Mouse (Mus musculus) neural tube, embryonic 11.5 days (tissue): ENCODE measurements at regions not wholly inside any gene's neighbourhood (a gene's known extent, or its start where the extent isn't known, plus 50 kb on each side); places are given as distances from the start of the nearest gene placed in this dataset.

Experiments
- ATAC-seq: fragments of 200-750 bp; cut with Nextera tagmentation; 2 replicates; pipeline ENCODE4 v1.8.0; 2017; ENCODE audit warnings: moderate number of reproducible peaks, mild to moderate bottlenecking, moderate TSS enrichment, moderate library complexity; ENCODE audit not compliant: insufficient read depth, low FRiP score, low TSS enrichment
- DNase-seq: peaks from one replicate; pipeline ENCODE4 v3.0.0-alpha.2; 2015; ENCODE audit warnings: low spot score
- H3K27ac ChIP-seq: fragments of 300-500 bp; sonication (generic); 2 replicates; pipeline ENCODE4 v1.5.1; 2014; ENCODE audit warnings: low read depth, mild to moderate bottlenecking, low read length
- H3K27me3 ChIP-seq: fragments of 300-500 bp; sonication (generic); 2 replicates; pipeline ENCODE4 v1.6.1; 2014; ENCODE audit warnings: mild to moderate bottlenecking, low read length, mixed read lengths; ENCODE audit not compliant: control insufficient read depth, insufficient read depth
- H3K36me3 ChIP-seq: fragments of 300-500 bp; sonication (generic); 2 replicates; pipeline ENCODE4 v1.6.1; 2014; ENCODE audit warnings: mild to moderate bottlenecking, low read length, moderate library complexity, mixed read lengths; ENCODE audit not compliant: control insufficient read depth, insufficient read depth
- H3K4me1 ChIP-seq: fragments of 300-500 bp; sonication (generic); 2 replicates; pipeline ENCODE4 v1.6.1; 2014; ENCODE audit warnings: low read length, mixed read lengths; ENCODE audit not compliant: control insufficient read depth, insufficient read depth
- H3K4me2 ChIP-seq: fragments of 300-500 bp; sonication (generic); 2 replicates; pipeline ENCODE4 v1.6.1; 2014; ENCODE audit warnings: low read depth, mild to moderate bottlenecking, moderate library complexity
- H3K4me3 ChIP-seq: fragments of 300-500 bp; sonication (generic); 2 replicates; pipeline ENCODE4 v1.5.1; 2014; ENCODE audit warnings: low read depth, low read length
- H3K9ac ChIP-seq: fragments of 300-500 bp; sonication (generic); 2 replicates; pipeline ENCODE4 v1.6.1; 2014; ENCODE audit warnings: mild to moderate bottlenecking, low read length
- H3K9me3 ChIP-seq: fragments of 300-500 bp; sonication (generic); 2 replicates; pipeline ENCODE4 v1.6.1; 2016; ENCODE audit warnings: low read length; ENCODE audit not compliant: control insufficient read depth
- WGBS: fragments of 180-500 bp; shearing (Covaris S2); extraction: QIAGEN DNeasy Blood & Tissue Kit; methylation state at CpG from one replicate; pipeline ENCODE4 v1.1.7; 2014; 5-methylcytosine and 5-hydroxymethylcytosine counted together

DNA sequence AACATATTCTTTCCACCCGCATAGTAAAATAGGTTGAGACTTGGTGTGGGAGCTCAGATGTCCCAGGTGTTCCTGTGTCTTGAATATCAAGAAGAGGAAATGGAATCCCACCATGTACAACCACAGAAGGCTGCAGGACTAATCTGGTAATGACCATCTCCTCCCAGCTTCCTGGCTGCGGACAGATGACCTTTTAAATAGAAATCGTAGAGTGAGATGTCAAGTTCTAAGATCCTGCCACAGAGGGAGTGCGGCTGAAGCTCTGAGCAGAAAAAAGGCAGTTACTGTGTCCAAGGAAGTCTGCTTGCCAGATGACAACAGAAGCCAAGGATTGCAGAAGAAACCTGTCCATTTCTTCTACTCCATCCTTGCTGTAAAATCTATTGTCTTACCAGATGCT lies 629.0 kb upstream of the Tmem132c start:
- H3K36me3 ChIP-seq: no peaks in the 10 kb centered on the region
- no peak overlapping the region for H3K27ac ChIP-seq
- H3K9ac ChIP-seq: no peak overlapping the region
- H3K9me3 ChIP-seq: no peaks in the 10 kb centered on the region
- 90% methylated on average over 4 of the region's 4 CpGs for WGBS
- H3K4me2 ChIP-seq: no peak overlapping the region
- no peak for ATAC-seq
- H3K27me3 ChIP-seq: no peaks in the 10 kb centered on the region
- DNase-seq: no peak
- no peak overlapping the region for H3K4me3 ChIP-seq
- H3K4me1 ChIP-seq: no peaks in the 10 kb centered on the region

DNA sequence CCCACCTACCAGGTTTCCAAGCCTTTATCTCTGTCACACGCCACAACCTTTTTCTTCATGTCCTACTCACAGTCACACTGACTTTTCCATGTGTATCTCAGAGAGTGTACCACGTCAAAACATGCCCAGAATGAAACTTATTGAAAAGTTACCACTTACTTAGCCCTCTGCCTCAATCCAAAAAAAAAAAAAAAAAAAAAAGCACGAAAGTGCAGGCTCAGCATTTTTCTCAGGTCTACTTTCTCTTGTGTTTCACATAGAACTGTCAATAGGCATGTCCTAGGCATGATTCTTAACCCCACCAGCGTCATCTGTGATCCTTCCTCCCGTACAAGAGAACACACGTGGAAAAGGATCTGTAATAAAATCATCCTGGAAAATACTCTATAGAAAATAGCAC lies 619.1 kb upstream of the Tmem132c start:
- WGBS: 88% methylated on average over 6 of the region's 6 CpGs
- ATAC-seq (no peak), DNase-seq (no peak)
- H3K9ac ChIP-seq: no peak overlapping the region
- no peaks in the 10 kb centered on the region for H3K27me3 ChIP-seq
- H3K36me3 ChIP-seq: no peaks in the 10 kb centered on the region
- H3K4me2 ChIP-seq: no peak overlapping the region
- H3K27ac ChIP-seq: no peak overlapping the region
- H3K9me3 ChIP-seq: no peaks in the 10 kb centered on the region
- H3K4me1 ChIP-seq: no peaks in the 10 kb centered on the region
- no peak overlapping the region for H3K4me3 ChIP-seq

DNA sequence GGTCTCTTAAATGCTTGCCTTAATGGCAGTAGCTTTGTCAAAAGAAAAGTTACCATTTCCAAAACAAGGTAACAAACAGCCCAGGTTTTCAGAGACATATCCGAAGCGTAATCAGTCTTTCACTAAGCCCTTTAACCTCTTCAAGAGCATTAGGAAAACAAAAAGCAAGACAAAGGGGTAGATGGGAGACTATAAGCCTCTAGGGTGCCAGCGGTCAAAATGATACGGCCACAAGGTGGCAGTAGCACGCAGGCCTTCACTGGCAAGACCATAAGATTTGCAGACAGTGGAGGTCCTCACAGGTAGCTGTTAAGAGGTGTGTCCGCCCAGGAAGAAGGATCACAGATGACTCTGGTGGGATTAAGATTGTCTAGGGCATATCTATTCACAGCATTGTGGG lies 618.4 kb upstream of the Tmem132c start:
- peak; percentile 61 for DNase-seq
- 12% methylated on average over 6 of the region's 6 CpGs for WGBS
- H3K27me3 ChIP-seq: no peaks in the 10 kb centered on the region
- ATAC-seq: no peak
- no peaks in the 10 kb centered on the region for H3K36me3 ChIP-seq
- no peak overlapping the region for H3K4me3 ChIP-seq
- H3K4me2 ChIP-seq: no peak overlapping the region
- H3K9me3 ChIP-seq: no peaks in the 10 kb centered on the region
- H3K9ac ChIP-seq: no peak overlapping the region
- H3K4me1 ChIP-seq: no peaks in the 10 kb centered on the region
- H3K27ac ChIP-seq: no peak overlapping the region

DNA sequence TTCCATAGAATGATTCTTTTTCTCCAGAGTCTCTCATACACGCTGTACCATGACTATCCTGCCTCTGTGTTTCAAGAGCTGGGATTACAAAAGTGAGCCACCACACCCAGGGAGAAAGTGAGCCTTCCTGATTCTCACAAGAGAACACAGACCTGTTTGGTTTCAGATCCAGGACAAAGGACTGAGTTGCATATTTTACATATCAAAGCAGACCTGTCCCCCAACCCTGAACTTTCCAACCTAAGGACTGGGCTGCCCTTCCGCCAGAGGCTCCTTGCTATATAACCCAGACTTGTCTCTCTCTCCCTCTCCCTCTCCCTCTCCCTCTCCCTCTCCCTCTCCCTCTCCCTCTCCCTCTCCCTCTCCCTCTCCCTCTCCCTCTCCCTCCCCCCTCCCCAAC lies 611.8 kb upstream of the Tmem132c start:
- Histone ChIP-seq H3K4me1 (no peaks in the 10 kb centered on the region), H3K27me3 (no peaks in the 10 kb centered on the region), H3K27ac (no peak overlapping the region), H3K36me3 (no peaks in the 10 kb centered on the region), H3K4me2 (no peak overlapping the region), H3K9ac (no peak overlapping the region), H3K4me3 (no peak overlapping the region), H3K9me3 (no peaks in the 10 kb centered on the region)
- ATAC-seq: no peak
- WGBS: 40% methylated on average over 2 of the region's 2 CpGs
- no peak for DNase-seq

DNA sequence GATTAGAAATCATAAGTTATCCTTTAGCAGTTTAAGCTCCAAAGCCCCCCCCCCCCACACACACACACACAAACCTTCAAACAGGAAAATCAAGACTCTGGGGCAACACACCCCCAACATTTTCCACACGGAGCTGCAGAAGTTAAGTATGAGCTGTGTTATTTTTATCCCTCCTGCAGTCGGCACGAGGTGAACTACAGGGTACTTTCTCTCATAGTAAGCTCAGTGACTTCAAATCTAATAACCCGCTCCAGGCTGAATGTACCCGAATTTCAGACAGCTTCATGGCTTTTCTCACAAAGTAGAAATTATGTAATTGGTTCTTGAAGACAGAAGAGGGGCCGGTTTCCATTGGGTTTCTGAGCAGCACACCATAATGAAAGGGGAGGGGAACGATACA lies 591.2 kb upstream of the Tmem132c start:
- Histone ChIP-seq H3K9me3 (no peaks in the 10 kb centered on the region), H3K36me3 (no peaks in the 10 kb centered on the region), H3K4me1 (no peaks in the 10 kb centered on the region), H3K9ac (no peak overlapping the region), H3K4me3 (no peak overlapping the region), H3K27ac (no peak overlapping the region), H3K27me3 (no peaks in the 10 kb centered on the region), H3K4me2 (no peak overlapping the region)
- 86% methylated on average over 7 of the region's 7 CpGs for WGBS
- ATAC-seq: no peak
- no peak for DNase-seq

DNA sequence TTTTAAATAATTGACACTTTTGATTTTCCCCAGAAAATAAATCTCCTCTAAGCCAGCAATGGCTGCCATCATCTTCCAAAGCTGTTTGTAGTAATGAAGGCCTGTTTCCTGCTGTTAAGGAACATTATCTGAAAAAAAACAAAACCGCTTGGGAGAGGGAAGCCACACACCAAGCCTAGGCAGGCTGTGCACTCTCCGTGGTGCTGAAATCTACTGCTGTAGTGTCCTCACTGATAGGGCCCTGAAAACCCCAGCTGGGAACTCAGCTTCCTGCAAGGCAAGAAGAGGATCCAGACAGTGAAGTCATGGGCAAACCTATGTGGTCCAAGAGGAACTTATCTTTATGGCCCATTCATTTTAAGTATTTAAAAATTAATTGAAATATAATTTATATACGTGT lies 590.2 kb upstream of the Tmem132c start:
- Histone ChIP-seq H3K4me1 (no peaks in the 10 kb centered on the region), H3K9ac (no peak overlapping the region), H3K27me3 (no peaks in the 10 kb centered on the region), H3K36me3 (no peaks in the 10 kb centered on the region), H3K9me3 (no peaks in the 10 kb centered on the region), H3K27ac (no peak overlapping the region), H3K4me3 (no peak overlapping the region), H3K4me2 (no peak overlapping the region)
- WGBS: 16% methylated on average over 3 of the region's 3 CpGs
- DNase-seq: peak; percentile 60
- ATAC-seq: no peak

DNA sequence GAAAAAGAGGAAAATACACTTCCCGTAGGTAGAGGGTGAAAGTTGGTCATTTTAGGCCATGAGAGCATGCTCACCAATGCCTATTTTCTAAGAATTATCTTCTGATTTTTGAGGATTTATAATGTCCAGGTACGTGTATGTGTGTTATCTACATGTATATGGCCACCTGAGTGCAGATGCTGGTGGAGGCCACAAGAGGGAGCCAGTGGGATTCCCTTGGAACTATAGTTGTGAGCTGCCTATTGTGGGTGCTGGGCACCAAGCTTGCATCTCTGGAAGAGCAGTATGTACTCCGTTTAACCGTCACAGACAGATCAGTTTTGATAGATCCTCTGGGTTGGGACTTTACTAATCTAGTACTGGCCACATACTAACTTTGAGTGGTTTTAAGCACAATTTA lies 579.0 kb upstream of the Tmem132c start:
- WGBS: 85% methylated on average over 4 of the region's 4 CpGs
- Histone ChIP-seq H3K9me3 (no peaks in the 10 kb centered on the region), H3K4me2 (no peak overlapping the region), H3K9ac (no peak overlapping the region), H3K27ac (no peak overlapping the region), H3K36me3 (no peaks in the 10 kb centered on the region), H3K4me3 (no peak overlapping the region), H3K27me3 (no peaks in the 10 kb centered on the region), H3K4me1 (no peaks in the 10 kb centered on the region)
- ATAC-seq: no peak
- DNase-seq: no peak

DNA sequence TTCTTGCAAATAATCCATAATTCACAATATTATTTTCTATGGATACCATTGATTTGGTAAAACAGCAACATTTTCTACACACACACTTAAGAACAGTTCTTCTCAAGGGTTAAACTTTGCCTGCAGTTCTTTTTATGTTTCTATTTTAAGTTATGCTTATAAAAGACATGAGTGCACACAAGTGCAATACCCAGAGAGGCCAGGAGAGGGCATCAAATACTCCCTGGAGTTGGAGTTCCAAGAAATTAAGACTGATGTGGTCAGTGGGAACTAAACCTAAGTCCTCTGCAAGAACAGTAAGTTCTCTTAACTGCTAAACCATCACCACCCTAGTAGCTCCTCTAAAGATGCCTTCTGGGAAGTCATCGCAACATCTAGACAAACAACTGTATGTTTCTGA lies 570.5 kb upstream of the Tmem132c start:
- DNase-seq (peak; percentile 58), ATAC-seq (no peak)
- Histone ChIP-seq H3K9me3 (no peaks in the 10 kb centered on the region), H3K4me3 (no peak overlapping the region), H3K36me3 (no peaks in the 10 kb centered on the region), H3K27ac (no peak overlapping the region), H3K4me1 (no peaks in the 10 kb centered on the region), H3K4me2 (no peak overlapping the region), H3K27me3 (no peaks in the 10 kb centered on the region), H3K9ac (no peak overlapping the region)
- 71% methylated on average over 1 of the region's 1 CpGs for WGBS

DNA sequence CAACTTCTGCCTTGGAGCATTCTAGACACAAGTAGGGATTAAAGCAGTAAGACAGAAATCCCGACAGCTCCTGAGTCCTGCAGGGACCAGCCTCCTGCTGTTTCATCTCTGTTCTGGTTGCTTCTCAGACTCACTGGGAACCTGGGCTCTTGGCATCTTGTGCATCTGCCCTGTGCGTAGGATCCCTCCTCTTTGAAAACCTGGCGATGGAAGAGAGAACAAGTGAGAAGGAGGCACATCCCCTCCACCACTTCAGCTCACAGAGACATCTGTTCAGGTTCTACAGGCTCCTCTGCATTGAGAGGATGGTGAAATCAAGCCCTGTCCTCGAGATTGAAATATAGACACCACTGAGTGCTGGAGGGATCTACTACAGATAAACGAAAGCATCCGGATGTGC lies 561.3 kb upstream of the Tmem132c start:
- H3K4me2 ChIP-seq: no peak overlapping the region
- no peak overlapping the region for H3K27ac ChIP-seq
- no peaks in the 10 kb centered on the region for H3K4me1 ChIP-seq
- H3K9ac ChIP-seq: no peak overlapping the region
- WGBS: 83% methylated on average over 6 of the region's 6 CpGs
- H3K9me3 ChIP-seq: no peaks in the 10 kb centered on the region
- no peaks in the 10 kb centered on the region for H3K27me3 ChIP-seq
- H3K4me3 ChIP-seq: no peak overlapping the region
- ATAC-seq: no peak
- H3K36me3 ChIP-seq: no peaks in the 10 kb centered on the region
- no peak for DNase-seq
